Mouse (Mus musculus): Measurements from ENCODE around the gene 1700012B09Rik.

1700012B09Rik gene

DNA sequence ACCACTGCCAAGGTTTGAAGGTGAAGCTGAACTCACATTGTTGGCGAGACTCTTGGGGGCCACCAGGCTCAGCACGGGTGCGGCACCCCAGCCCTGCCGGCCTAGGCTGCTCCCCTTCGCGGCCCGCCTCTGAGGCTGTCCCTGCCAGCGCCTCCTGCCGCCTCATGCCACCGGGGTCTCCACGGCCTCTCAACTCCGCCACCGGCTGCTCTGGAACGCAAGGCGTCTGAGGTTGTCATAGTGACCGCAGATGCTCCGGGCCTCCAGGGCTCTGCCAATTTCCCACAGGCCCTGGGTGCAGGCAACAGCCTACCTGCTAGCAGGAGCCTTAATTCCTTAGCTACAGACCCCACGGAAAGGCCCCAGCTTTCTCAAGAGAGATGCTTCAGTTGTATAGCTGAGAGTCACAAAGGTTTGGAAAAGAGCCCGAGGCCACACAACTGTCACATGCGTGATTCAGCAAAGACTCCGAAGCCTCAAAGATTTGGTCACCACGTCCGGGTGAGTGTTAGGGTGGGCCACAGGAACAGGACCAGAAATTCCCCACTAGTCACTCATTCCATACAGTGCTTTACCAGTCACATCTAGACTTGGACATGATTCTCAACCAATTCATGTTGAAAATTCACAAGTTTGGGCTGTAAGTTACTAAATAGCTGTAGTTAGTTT, at the start of gene 1700012B09Rik:
1700012B09Rik (minus strand) TSS at position 228 of the 669 bp plus-strand sequence.
- no peak for DNase-seq (ENCODE audit: low spot score in 2 of 2)

DNA sequence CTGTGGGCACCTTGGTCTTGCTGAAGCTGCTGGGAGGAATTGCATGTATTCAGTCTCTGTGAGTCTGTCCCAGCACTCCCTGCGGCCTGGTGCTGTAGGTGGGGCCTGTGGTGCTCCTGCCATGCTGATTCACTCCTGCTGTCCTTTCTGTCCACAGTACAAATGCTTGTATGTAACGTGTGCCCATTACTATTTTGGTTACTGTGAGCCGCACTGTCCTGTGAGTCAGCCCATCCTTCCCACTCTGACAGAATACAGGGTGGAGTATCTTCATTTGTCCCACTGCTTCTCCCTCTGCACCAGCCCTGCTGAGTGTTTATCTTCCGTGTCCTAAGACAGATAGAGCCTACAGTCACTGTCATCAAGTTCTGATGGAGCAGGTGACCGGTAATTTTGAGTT, 39.3 kb upstream of the 1700012B09Rik start:
- DNase-seq (ENCODE audit: low spot score in 2 of 2): peak; percentile 39 to 44

GRCm38 (mm10) chr9:14806786-14807185, 36.0 kb upstream of the 1700012B09Rik start:
- DNase-seq (ENCODE audit: low spot score in 2 of 2): no peak

DNA sequence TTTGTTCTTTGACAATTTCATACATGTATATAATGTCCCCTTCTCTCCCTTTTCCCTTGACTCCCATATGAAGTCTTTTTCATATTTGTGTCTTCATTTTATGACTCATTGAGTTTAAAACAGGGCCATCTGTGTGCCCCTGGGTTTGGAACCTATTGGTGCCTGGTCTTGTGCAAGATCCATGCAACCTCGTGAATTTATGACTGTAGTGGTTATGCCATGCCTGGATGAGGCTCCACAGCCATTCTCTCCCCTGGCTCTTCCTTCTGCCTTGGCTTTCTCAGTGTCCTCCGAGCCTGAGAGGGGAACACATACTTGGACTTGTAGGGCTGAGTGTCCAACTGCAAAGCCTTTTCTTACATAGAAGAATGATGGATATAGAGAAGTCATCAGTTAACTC, 34.9 kb upstream of the 1700012B09Rik start:
- no peak for DNase-seq (ENCODE audit: low spot score in 2 of 2)

GRCm38 (mm10) chr9:14787356-14787755, 16.5 kb upstream of the 1700012B09Rik start:
- no peak for DNase-seq (ENCODE audit: low spot score in 2 of 2)

GRCm38 (mm10) chr9:14784039-14785002, 13.5 kb upstream of the 1700012B09Rik start, which contains the start of the genes Mre11a and Ankrd49:
Mre11a (plus strand) TSS chr9:14784654.
Ankrd49 (minus strand) TSS chr9:14784856.
- DNase-seq (ENCODE audit: low spot score in 2 of 2): peak; percentile 94 to 97

- no peak for DNase-seq (ENCODE audit: low spot score in 2 of 2)
Measured at GRCm38 (mm10) chr9:14778341-14778740, 7.5 kb upstream of the 1700012B09Rik start.

GRCm38 (mm10) chr9:14773813-14774212, 3.0 kb upstream of the 1700012B09Rik start:
- no peak for DNase-seq (ENCODE audit: low spot score in 2 of 2)

- no peak for DNase-seq (ENCODE audit: low spot score in 2 of 2)
Measured at GRCm38 (mm10) chr9:14772074-14772473, 1.2 kb upstream of the 1700012B09Rik start.

DNA sequence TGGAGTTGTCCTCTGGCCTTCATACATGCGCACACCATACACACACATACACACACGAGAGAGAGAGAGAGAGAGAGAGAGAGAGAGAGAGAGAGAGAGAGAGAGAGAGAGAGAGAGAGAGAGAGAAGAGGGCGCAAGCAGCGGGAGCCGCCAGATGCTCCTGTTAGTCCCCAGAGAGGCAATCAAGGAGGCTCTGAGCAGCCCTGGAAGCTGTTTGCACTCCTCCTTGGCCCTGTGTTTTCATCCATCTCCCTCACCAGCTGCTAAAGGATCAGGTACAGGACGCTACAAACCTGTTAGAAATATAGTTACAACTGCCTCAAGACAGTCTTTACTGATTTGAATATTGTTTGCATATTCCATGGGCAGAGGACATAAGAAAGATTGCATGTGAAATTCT, 1.0 kb downstream of the 1700012B09Rik start:
- no peak for DNase-seq (ENCODE audit: low spot score in 2 of 2)

GRCm38 (mm10) chr9:14764765-14765164, 6.1 kb downstream of the 1700012B09Rik start:
- DNase-seq (ENCODE audit: low spot score in 2 of 2): peak; percentile 64 to 72

DNA sequence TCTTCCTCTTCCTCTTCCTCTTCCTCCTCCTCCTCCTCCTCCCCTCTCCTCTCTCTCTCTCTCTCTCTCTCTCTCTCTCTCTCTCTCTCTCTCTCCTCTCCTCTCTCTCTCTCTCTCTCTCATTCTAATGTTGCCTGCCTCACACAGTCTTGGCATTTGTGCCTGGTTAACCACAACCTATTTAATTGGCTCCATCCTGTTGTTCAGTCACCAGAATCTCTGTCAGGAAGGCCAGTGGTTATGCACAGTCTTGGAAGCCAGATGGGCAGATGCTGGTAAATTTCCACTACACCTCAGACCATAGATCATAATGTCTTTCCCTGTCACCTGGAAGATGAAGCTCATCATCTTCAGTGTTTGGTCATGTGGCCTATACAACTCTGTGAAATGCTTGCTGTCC, 11.6 kb downstream of the 1700012B09Rik start:
- no peak for DNase-seq (ENCODE audit: low spot score in 2 of 2)

- no peak for DNase-seq (ENCODE audit: low spot score in 2 of 2)
Measured at GRCm38 (mm10) chr9:14758590-14758989, 12.2 kb downstream of the 1700012B09Rik start.

DNA sequence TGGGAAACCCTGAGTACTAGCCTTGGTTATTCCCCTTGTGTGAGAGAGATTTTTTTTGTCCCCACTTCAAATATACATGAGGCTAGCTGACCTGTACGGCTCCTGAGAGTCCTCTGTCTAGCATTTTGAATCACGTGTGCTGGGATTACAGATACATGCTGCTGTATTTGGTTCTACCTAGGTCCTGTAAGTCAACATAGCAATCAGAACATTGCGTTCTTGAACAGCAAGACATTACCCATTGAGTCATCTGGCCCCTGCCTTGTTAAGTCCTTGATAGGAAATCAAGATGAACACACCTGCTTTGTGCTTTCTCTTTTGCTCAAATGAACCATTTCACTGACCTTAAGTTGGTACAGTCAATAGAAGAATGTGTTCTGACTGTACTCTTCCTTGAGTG, 16.4 kb downstream of the 1700012B09Rik start:
- DNase-seq (ENCODE audit: low spot score in 2 of 2): no peak

DNA sequence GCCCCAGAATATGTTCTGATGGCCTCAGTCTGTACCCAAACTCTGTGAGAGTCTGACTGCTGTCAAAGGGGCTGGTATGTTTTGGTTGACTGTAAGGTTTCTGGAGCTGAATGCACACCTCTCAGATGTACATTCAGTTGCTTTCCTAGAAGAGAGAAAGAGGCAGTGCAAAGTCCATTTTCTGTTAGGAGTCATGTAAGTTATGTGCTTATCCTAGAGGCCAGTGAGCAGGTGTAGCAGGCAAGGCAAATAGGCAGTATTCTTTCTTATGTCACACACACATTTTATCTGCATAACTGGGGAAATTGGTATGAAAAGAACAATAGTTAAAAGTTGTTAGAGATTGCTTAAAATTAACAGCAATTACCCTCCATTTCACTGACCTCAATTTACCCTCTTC, 16.9 kb downstream of the 1700012B09Rik start:
- DNase-seq (ENCODE audit: low spot score in 2 of 2): no peak

GRCm38 (mm10) chr9:14752001-14752522, 18.8 kb downstream of the 1700012B09Rik start, which contains the start of gene Fut4:
Fut4 (minus strand) TSS chr9:14752393.
- DNase-seq (ENCODE audit: low spot score in 2 of 2): no peak

- no peak for DNase-seq (ENCODE audit: low spot score in 2 of 2)
Measured at GRCm38 (mm10) chr9:14751503-14752000, 19.3 kb downstream of the 1700012B09Rik start.

GRCm38 (mm10) chr9:14750901-14751502, 19.8 kb downstream of the 1700012B09Rik start:
- no peak for DNase-seq (ENCODE audit: low spot score in 2 of 2)

DNA sequence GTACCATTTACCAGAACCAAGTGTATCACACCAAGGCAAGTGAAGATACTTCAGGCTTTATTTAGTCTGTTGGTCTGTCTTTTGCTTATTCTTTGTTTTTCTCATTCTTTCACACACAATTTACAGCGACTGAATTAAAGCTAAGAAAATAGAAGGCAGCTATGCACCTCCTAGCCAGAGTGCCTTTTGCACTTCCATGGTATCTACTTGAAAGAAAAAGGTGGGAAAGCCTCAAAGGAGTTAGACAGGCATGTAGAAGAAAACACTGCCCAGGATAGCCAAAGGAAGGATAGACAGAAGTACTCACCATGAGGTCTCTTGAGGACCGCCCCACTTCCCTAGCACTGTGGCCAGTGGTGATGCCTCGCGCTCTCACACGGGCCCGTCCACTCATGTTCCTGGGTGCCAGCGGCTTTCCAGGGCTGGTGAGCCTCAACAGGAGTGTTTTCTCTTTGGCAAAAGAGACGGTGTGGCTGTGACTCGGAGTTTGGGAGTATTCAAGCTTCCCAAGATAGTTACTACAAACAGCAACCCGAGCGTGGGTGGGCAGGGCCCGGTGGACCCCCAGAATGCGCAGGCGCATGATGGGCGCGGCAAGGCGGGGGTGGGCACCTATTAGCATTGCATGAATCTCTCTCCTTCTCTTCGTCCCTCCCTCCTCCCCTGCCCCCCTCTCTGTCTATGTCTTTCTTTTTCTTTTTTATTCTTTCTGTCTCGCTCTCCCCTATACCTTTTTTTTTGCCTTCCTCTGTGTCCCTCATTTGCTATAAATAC, 30.5 kb downstream of the 1700012B09Rik start, which contains the start of gene Piwil4:
Piwil4 (minus strand) TSS at position 583 of the 774 bp plus-strand sequence.
- DNase-seq (ENCODE audit: low spot score in 2 of 2): no peak

GRCm38 (mm10) chr9:14739498-14740150, 31.2 kb downstream of the 1700012B09Rik start:
- DNase-seq (ENCODE audit: low spot score in 2 of 2): no peak

Measured in right cerebral cortex, adult 2 months (tissue).